Mouse (Mus musculus): ENCODE results near the gene Kcng3.

- no peak for TF ChIP-seq CTCF (IDR thresholded peaks at IDR 0.05; ENCODE audit: low read depth, low read length)
- TF ChIP-seq GATA1 (IDR thresholded peaks at IDR 0.05; ENCODE audit: borderline replicate concordance, low read length): no peak
Observed at GRCm38 (mm10) chr17:83657375-83657774, 25.7 kb upstream of the Kcng3 start.

Measured in G1E (cell line).